Mouse (Mus musculus): Measurements from ENCODE around the gene Olfr715. TPM values are rescaled to one million over a fixed set of nuclear protein-coding genes. Genes with fewer than 3 reads are reported as not detected.
"Not testable (repeated sequence)": the region's sequence is repeated elsewhere in the genome, so short reads cannot be mapped to it uniquely, and the experiment has no call there.

Gene Olfr715
- polyA plus RNA-seq (2015; fragmentation: Nextera tagmentation; extraction: Ambion mirVana) = not detected in 2 replicates

DNA sequence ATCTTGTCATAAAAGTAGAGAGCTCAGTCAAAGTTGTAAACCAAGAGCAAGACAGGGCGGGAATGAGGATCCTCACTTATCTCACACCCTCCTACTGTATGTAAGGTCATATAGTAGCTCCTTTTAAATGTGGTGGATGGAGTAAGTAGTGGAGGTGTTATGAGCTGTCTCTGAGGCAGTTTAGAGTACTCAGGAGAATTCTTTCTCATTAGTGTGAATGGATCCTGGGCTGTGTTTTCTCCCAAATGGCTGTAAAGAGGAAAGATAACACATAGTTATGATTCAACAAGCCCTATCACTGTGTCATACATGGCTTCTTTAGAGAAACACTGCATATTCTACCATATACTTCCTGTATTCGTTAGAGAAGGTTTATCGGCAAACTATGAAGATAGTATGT lies at the start of gene Olfr715:
Gene Olfr715 (minus strand): TSS at position 101 of the 400 bp plus-strand sequence.
- not testable (repeated sequence) for H3K27ac ChIP-seq (replicated peaks); H3K27me3 ChIP-seq; H3K4me3 ChIP-seq; H3K9ac ChIP-seq; H3K4me1 ChIP-seq (replicated peaks); H3K4me2 ChIP-seq; H3K9me3 ChIP-seq; H3K36me3 ChIP-seq; ATAC-seq (ENCODE audit: low FRiP score, low read depth)
- 98% methylated on average over 3 of the region's 3 CpGs for WGBS

DNA sequence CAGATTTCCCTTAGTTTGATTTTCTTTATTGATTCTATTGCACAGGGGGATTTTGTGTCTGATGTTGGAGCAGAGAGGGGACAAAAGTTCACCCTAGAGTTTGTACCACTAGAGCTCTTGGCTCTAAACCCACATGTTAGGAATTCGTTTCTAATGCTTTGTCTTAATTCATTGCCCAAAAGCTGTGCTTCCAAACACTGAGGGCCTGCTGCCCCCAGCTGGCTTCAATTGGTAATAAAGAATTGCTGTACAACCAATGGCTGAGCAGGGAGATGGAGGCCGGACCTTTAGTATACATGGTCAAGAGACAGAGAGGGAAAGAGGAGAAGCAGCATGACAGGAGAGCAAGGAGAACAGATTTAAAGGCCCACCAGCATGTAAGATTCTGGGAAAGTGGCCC lies 49.5 kb upstream of the Olfr715 start:
- Histone ChIP-seq H3K9me3 (no peaks in the 10 kb centered on the region), H3K4me3 (no peak overlapping the region), H3K9ac (no peak overlapping the region), H3K4me1 (replicated peaks) (no peaks in the 10 kb centered on the region), H3K4me2 (no peak overlapping the region), H3K27ac (replicated peaks) (no peak overlapping the region), H3K36me3 (no peaks in the 10 kb centered on the region), H3K27me3 (no peaks in the 10 kb centered on the region)
- ATAC-seq (ENCODE audit: low FRiP score, low read depth) = no peak
- WGBS = 48% methylated on average over 2 of the region's 2 CpGs

DNA sequence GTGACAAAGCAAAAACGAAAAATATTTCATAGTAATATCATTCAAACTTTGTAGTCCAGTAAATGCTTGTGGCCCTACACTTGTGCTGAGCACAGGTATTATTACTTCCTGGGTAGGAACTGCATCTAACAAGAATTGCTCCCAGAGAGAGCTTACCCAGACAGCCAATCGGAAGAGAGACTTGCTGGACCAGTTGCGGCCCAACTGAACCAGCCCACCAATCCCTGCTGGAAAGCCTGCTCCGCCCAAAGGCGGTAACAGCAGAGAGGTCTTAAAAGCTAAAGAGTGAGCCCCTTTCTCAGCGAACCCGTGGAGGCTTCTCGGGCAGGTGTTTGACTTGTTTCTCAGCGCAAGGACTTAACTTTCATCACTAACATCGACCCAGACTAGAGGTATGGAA lies 35.8 kb upstream of the Olfr715 start, which contains the start of gene Nlrp14:
Gene Nlrp14 (plus strand): TSS at position 301 of the 400 bp plus-strand sequence.
- no peak within 1 kb of the TSS for H3K4me3 ChIP-seq
- no peaks in the 10 kb centered on the region for H3K27me3 ChIP-seq
- no peak for ATAC-seq (ENCODE audit: low FRiP score, low read depth)
- no peak within 1 kb of the TSS for H3K4me2 ChIP-seq
- H3K4me1 ChIP-seq (replicated peaks) = no peaks in the 10 kb centered on the region
- no peaks in the 10 kb centered on the region for H3K9me3 ChIP-seq
- no peak within 1 kb of the TSS for H3K27ac ChIP-seq (replicated peaks)
- WGBS = 88% methylated on average over 10 of the region's 10 CpGs
- no peak within 1 kb of the TSS for H3K9ac ChIP-seq
- no peaks in the 10 kb centered on the region for H3K36me3 ChIP-seq

GRCm38 (mm10) chr7:107138027-107138426 lies 7.1 kb upstream of the Olfr715 start, which contains the start of gene Olfr716:
TSS of gene Olfr716 (plus strand) at chr7:107138327.
- H3K27ac ChIP-seq (replicated peaks); H3K27me3 ChIP-seq; H3K4me3 ChIP-seq; H3K36me3 ChIP-seq; H3K9ac ChIP-seq; H3K4me1 ChIP-seq (replicated peaks); H3K9me3 ChIP-seq; ATAC-seq (ENCODE audit: low FRiP score, low read depth); H3K4me2 ChIP-seq: not testable (repeated sequence)
- WGBS = 70% methylated on average over 2 of the region's 2 CpGs

GRCm38 (mm10) chr7:107110269-107110668 lies 20.6 kb downstream of the Olfr715 start, which contains the start of gene Olfr715b:
TSS of gene Olfr715b (minus strand) at chr7:107110369.
- not testable (repeated sequence) for H3K36me3 ChIP-seq; ATAC-seq (ENCODE audit: low FRiP score, low read depth); H3K9ac ChIP-seq; H3K27ac ChIP-seq (replicated peaks); H3K4me1 ChIP-seq (replicated peaks); H3K27me3 ChIP-seq; H3K4me2 ChIP-seq; H3K9me3 ChIP-seq; H3K4me3 ChIP-seq
- WGBS = 89% methylated on average over 2 of the region's 2 CpGs

DNA sequence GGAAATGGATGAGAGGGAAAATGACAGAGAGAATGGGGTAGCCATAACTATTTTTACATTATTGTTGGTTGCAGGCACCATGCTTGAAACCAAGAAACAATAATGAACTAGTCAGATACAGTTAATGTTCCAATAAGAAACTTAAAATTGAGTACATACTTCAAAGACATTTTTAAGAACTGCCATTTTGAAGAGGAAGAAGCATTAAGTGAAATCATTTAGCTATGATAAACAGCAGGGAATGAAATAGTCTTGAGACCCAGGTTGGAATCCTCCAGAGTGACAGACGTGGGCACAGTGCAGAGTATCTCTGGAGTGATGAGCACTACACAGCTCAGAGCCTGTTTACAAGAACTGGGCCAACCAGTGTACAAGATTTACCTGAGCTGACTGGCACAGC lies 38.0 kb downstream of the Olfr715 start, which contains the start of gene Olfr17:
Gene Olfr17 (plus strand): TSS at position 301 of the 400 bp plus-strand sequence.
- 70% methylated on average over 1 of the region's 1 CpGs for WGBS
- no peaks in the 10 kb centered on the region for H3K27me3 ChIP-seq
- no peak for ATAC-seq (ENCODE audit: low FRiP score, low read depth)

More for the DNA sequence above, 38.0 kb downstream of the Olfr715 start, which contains the start of gene Olfr17:
- H3K4me2 ChIP-seq = no peak within 1 kb of the TSS
- H3K9ac ChIP-seq = no peak within 1 kb of the TSS
- H3K4me3 ChIP-seq = no peak within 1 kb of the TSS
- H3K4me1 ChIP-seq (replicated peaks) = no peaks in the 10 kb centered on the region
- H3K27ac ChIP-seq (replicated peaks) = no peak within 1 kb of the TSS
- H3K9me3 ChIP-seq = no peaks in the 10 kb centered on the region
- H3K36me3 ChIP-seq = no peaks in the 10 kb centered on the region

Other genes starting within 250 kb of the Olfr715 start
- gene Olfr706, start 242.9 kb downstream of the Olfr715 start, polyA plus RNA-seq (2015; fragmentation: Nextera tagmentation; extraction: Ambion mirVana) = not detected in 2 replicates
- not detected in 2 replicates for gene Olfr707, start 229.8 kb downstream of the Olfr715 start, polyA plus RNA-seq (2015; fragmentation: Nextera tagmentation; extraction: Ambion mirVana)
- not detected in 2 replicates for gene Olfr1532-ps1, start 223.1 kb downstream of the Olfr715 start, polyA plus RNA-seq (2015; fragmentation: Nextera tagmentation; extraction: Ambion mirVana)
- not detected in 2 replicates for gene Olfr709-ps1, start 198.9 kb downstream of the Olfr715 start, polyA plus RNA-seq (2015; fragmentation: Nextera tagmentation; extraction: Ambion mirVana)
- not detected in 2 replicates for gene Olfr710, start 182.8 kb downstream of the Olfr715 start, polyA plus RNA-seq (2015; fragmentation: Nextera tagmentation; extraction: Ambion mirVana)
- not detected in 2 replicates for gene Olfr6, start 167.1 kb downstream of the Olfr715 start, polyA plus RNA-seq (2015; fragmentation: Nextera tagmentation; extraction: Ambion mirVana)
- gene Olfr711, start 155.6 kb downstream of the Olfr715 start, polyA plus RNA-seq (2015; fragmentation: Nextera tagmentation; extraction: Ambion mirVana) = not detected in 2 replicates
- not detected in 2 replicates for gene Olfr2, start 125.0 kb downstream of the Olfr715 start, polyA plus RNA-seq (2015; fragmentation: Nextera tagmentation; extraction: Ambion mirVana)
- not detected in 2 replicates for gene Olfr713, start 99.9 kb downstream of the Olfr715 start, polyA plus RNA-seq (2015; fragmentation: Nextera tagmentation; extraction: Ambion mirVana)
- not detected in 2 replicates for gene Olfr714, start 60.1 kb downstream of the Olfr715 start, polyA plus RNA-seq (2015; fragmentation: Nextera tagmentation; extraction: Ambion mirVana)
- gene Olfr17, start 37.9 kb downstream of the Olfr715 start, polyA plus RNA-seq (2015; fragmentation: Nextera tagmentation; extraction: Ambion mirVana) = not detected in 2 replicates
- gene Olfr715b, start 20.7 kb downstream of the Olfr715 start, polyA plus RNA-seq (2015; fragmentation: Nextera tagmentation; extraction: Ambion mirVana) = not detected in 2 replicates
- gene Olfr716, start 7.2 kb upstream of the Olfr715 start, polyA plus RNA-seq (2015; fragmentation: Nextera tagmentation; extraction: Ambion mirVana) = not detected in 2 replicates
- not detected in 2 replicates for gene Nlrp14, start 35.9 kb upstream of the Olfr715 start, polyA plus RNA-seq (2015; fragmentation: Nextera tagmentation; extraction: Ambion mirVana)
- not detected in 2 replicates for gene Rbmxl2, start 78.4 kb upstream of the Olfr715 start, polyA plus RNA-seq (2015; fragmentation: Nextera tagmentation; extraction: Ambion mirVana)
- gene Syt9, start 239.6 kb upstream of the Olfr715 start, polyA plus RNA-seq (2015; fragmentation: Nextera tagmentation; extraction: Ambion mirVana) = 11.5 and 12.7 TPM in 2 replicates

Measured in hindbrain, embryonic 15.5 days (tissue).